Mouse (Mus musculus) limb, embryonic 11.5 days (tissue): ENCODE data around the gene Pla2g4c. TPM values are rescaled to one million over a fixed set of nuclear protein-coding genes. Genes with fewer than 3 reads are reported as not detected.
A peak's percentile ranks its signal among the peaks of the same experiment; 100 is the strongest.

ENCODE experiments used
- ATAC-seq: fragments of 200-750 bp; cut with Nextera tagmentation; 2 replicates; pipeline ENCODE4 v1.8.0; 2017; ENCODE audit warnings: low read depth; ENCODE audit not compliant: insufficient number of reproducible peaks, low FRiP score, low TSS enrichment
- DNase-seq: peaks from one replicate; pipeline ENCODE4 v3.0.0-alpha.2; 2015; ENCODE audit warnings: low spot score
- H3K27ac ChIP-seq: fragments of 300-500 bp; sonication (generic); replicated peaks from 2 replicates; pipeline ENCODE4 v1.5.1; 2014; ENCODE audit warnings: low read depth, mild to moderate bottlenecking, low read length
- H3K27me3 ChIP-seq: fragments of 300-500 bp; sonication (generic); 2 replicates; pipeline ENCODE4 v1.6.1; 2014; ENCODE audit warnings: mild to moderate bottlenecking, low read length, mixed read lengths; ENCODE audit not compliant: control insufficient read depth, insufficient read depth
- H3K36me3 ChIP-seq: fragments of 300-500 bp; sonication (generic); 2 replicates; pipeline ENCODE4 v1.6.1; 2014; ENCODE audit warnings: mild to moderate bottlenecking, low read length, moderate library complexity, mixed read lengths; ENCODE audit not compliant: control insufficient read depth, insufficient read depth
- H3K4me1 ChIP-seq: fragments of 300-500 bp; sonication (generic); 2 replicates; pipeline ENCODE4 v1.6.1; 2014; ENCODE audit warnings: low read length, mixed read lengths; ENCODE audit not compliant: control insufficient read depth, insufficient read depth
- H3K4me2 ChIP-seq: fragments of 300-500 bp; sonication (generic); 2 replicates; pipeline ENCODE4 v1.6.1; 2014; ENCODE audit warnings: low read depth, mild to moderate bottlenecking, moderate library complexity; ENCODE audit not compliant: severe bottlenecking
- H3K4me3 ChIP-seq: fragments of 300-500 bp; sonication (generic); 2 replicates; pipeline ENCODE4 v1.5.1; 2014; ENCODE audit warnings: low read depth, low read length
- H3K9ac ChIP-seq: fragments of 300-500 bp; sonication (generic); 2 replicates; pipeline ENCODE4 v1.6.1; 2014; ENCODE audit warnings: mild to moderate bottlenecking, low read length
- H3K9me3 ChIP-seq: fragments of 300-500 bp; sonication (generic); 2 replicates; pipeline ENCODE4 v1.6.1; 2016; ENCODE audit warnings: low read length; ENCODE audit not compliant: control insufficient read depth
- WGBS: fragments of 180-500 bp; shearing (Covaris S2); extraction: QIAGEN DNeasy Blood & Tissue Kit; methylation state at CpG from one replicate; pipeline ENCODE4 v1.1.7; 2014; 5-methylcytosine and 5-hydroxymethylcytosine counted together
- polyA plus RNA-seq: library from polyadenylated mRNA; unstranded; fragments of >200 nt; fragmentation: Nextera tagmentation; extraction: Ambion mirVana; gene quantifications from 2 replicates; pipeline ENCODE4 v1.2.1, GENCODE M21; 2014

Gene Pla2g4c
- polyA plus RNA-seq, 1 experiment from 2014 or later = 1.9 TPM

- no peak for ATAC-seq
These were observed 13.8 kb upstream of the Pla2g4c start for GRCm38 (mm10) chr7:13310493-13311199.

GRCm38 (mm10) chr7:13311401-13311800 lies 13.1 kb upstream of the Pla2g4c start:
- H3K27me3 ChIP-seq = no peaks in the 10 kb centered on the region
- no peak overlapping the region for H3K9ac ChIP-seq
- no peak overlapping the region for H3K27ac ChIP-seq
- H3K4me1 ChIP-seq = no peaks in the 10 kb centered on the region
- ATAC-seq (no peak), DNase-seq (peak; percentile 15)
- H3K4me2 ChIP-seq = no peak overlapping the region
- peaks cover 37% of the 10 kb centered on the region for H3K36me3 ChIP-seq
- no peaks in the 10 kb centered on the region; the same call in 1 of the 2 replicates for H3K9me3 ChIP-seq
- WGBS = 98% methylated on average over 4 of the region's 4 CpGs
- H3K4me3 ChIP-seq = no peak overlapping the region

More at GRCm38 (mm10) chr7:13310493-13311199, 13.8 kb upstream of the Pla2g4c start:
- Histone ChIP-seq H3K27ac (no peak overlapping the region), H3K36me3 (peaks cover 43% of the 10 kb centered on the region), H3K4me2 (no peak overlapping the region), H3K4me1 (no peaks in the 10 kb centered on the region), H3K9ac (no peak overlapping the region), H3K9me3 (no peaks in the 10 kb centered on the region; the same call in 1 of the 2 replicates), H3K4me3 (no peak overlapping the region), H3K27me3 (no peaks in the 10 kb centered on the region)
- WGBS = 96% methylated on average over 6 of the region's 6 CpGs
- peak; percentile 2 for DNase-seq

- no peak overlapping the region for H3K4me2 ChIP-seq
- H3K4me1 ChIP-seq = no peaks in the 10 kb centered on the region
- H3K9me3 ChIP-seq = no peaks in the 10 kb centered on the region; the same call in 1 of the 2 replicates
- H3K9ac ChIP-seq = no peak overlapping the region
- H3K27ac ChIP-seq = no peak overlapping the region
- 94% methylated on average over 5 of the region's 5 CpGs for WGBS
- no peaks in the 10 kb centered on the region for H3K27me3 ChIP-seq
- peaks cover 23% of the 10 kb centered on the region for H3K36me3 ChIP-seq
- no peak overlapping the region for H3K4me3 ChIP-seq
- ATAC-seq = no peak
- no peak for DNase-seq
These were observed 10.3 kb upstream of the Pla2g4c start for GRCm38 (mm10) chr7:13314095-13314597.

GRCm38 (mm10) chr7:13321424-13321823 lies 3.0 kb upstream of the Pla2g4c start:
- DNase-seq (no peak), ATAC-seq (no peak)
- WGBS = 95% methylated on average over 3 of the region's 3 CpGs
- Histone ChIP-seq H3K27me3 (no peaks in the 10 kb centered on the region), H3K4me1 (no peaks in the 10 kb centered on the region), H3K27ac (no peak overlapping the region), H3K4me3 (no peak overlapping the region), H3K4me2 (no peak overlapping the region), H3K9me3 (no peaks in the 10 kb centered on the region), H3K36me3 (no peaks in the 10 kb centered on the region), H3K9ac (no peak overlapping the region)

DNA sequence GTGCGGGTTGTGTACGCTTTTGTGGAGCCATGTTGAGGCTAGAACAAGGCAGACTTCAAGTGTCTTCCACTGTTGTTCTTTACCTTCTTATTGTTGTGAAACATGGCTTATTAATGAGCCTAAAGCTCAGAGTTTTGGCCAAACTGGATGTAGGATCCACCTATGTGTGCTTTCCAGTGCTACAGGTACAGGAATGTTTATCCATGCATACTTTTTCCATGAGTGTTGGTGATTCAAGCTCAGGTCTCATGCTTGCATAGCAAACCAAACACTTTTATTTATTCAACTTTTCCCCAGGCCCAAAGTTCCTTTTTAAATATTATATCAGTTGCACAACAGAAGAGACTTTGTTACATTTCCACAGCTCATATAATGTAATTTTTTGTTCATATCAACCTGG lies 6.1 kb downstream of the Pla2g4c start:
- WGBS = 95% methylated on average over 2 of the region's 2 CpGs
- no peaks in the 10 kb centered on the region for H3K9me3 ChIP-seq
- DNase-seq (no peak), ATAC-seq (no peak)
- no peaks in the 10 kb centered on the region for H3K4me1 ChIP-seq
- no peaks in the 10 kb centered on the region for H3K27me3 ChIP-seq
- H3K27ac ChIP-seq = no peak overlapping the region
- H3K4me2 ChIP-seq = no peak overlapping the region
- no peaks in the 10 kb centered on the region for H3K36me3 ChIP-seq
- no peak overlapping the region for H3K9ac ChIP-seq
- H3K4me3 ChIP-seq = no peak overlapping the region

GRCm38 (mm10) chr7:13355943-13356342 lies 31.5 kb downstream of the Pla2g4c start:
- Histone ChIP-seq H3K27ac (no peak overlapping the region), H3K4me2 (no peak overlapping the region), H3K4me3 (no peak overlapping the region), H3K27me3 (no peaks in the 10 kb centered on the region), H3K4me1 (no peaks in the 10 kb centered on the region), H3K9me3 (no peaks in the 10 kb centered on the region), H3K36me3 (peaks cover 13% of the 10 kb centered on the region; the same call in 1 of the 2 replicates), H3K9ac (no peak overlapping the region)
- ATAC-seq = no peak
- no peak for DNase-seq

GRCm38 (mm10) chr7:13380588-13380987 lies 56.1 kb downstream of the Pla2g4c start:
- H3K9me3 ChIP-seq = no peaks in the 10 kb centered on the region
- no peak overlapping the region for H3K27ac ChIP-seq
- H3K4me3 ChIP-seq = no peak overlapping the region
- no peak overlapping the region for H3K4me2 ChIP-seq
- no peak for DNase-seq
- no peaks in the 10 kb centered on the region for H3K27me3 ChIP-seq
- no peak overlapping the region for H3K9ac ChIP-seq
- 83% methylated on average over 2 of the region's 2 CpGs for WGBS
- H3K36me3 ChIP-seq = no peaks in the 10 kb centered on the region
- no peaks in the 10 kb centered on the region for H3K4me1 ChIP-seq
- ATAC-seq = no peak

- no peak within 1 kb of the TSS for H3K4me2 ChIP-seq
- no peak within 1 kb of the TSS for H3K4me3 ChIP-seq
- no peaks in the 10 kb centered on the region for H3K36me3 ChIP-seq
- 79% methylated on average over 1 of the region's 1 CpGs for WGBS
- H3K9me3 ChIP-seq = 0 out of 2 replicates have a peak, but pooled peaks cover 3% of the 10 kb centered on the region
- ATAC-seq (no peak), DNase-seq (no peak)
- no peak within 1 kb of the TSS for H3K9ac ChIP-seq
- no peak within 1 kb of the TSS for H3K27ac ChIP-seq
- no peaks in the 10 kb centered on the region for H3K27me3 ChIP-seq
- no peaks in the 10 kb centered on the region for H3K4me1 ChIP-seq
These were observed 73.4 kb downstream of the Pla2g4c start, which contains the start of gene Cabp5 for GRCm38 (mm10) chr7:13397832-13398231. Cabp5 (plus strand) TSS chr7:13398132.
